Mouse (Mus musculus) lung, postnatal 0 days (tissue): Measurements from ENCODE around the gene Sec24b.

Experiments
- CTCF ChIP-seq: IDR thresholded peaks from 2 replicates; pipeline ENCODE4 v1.5.1; 2016; ENCODE audit warnings: antibody characterized with exemption, mild to moderate bottlenecking
- EP300 ChIP-seq: IDR thresholded peaks from 2 replicates; pipeline ENCODE4 v1.6.1; 2016; ENCODE audit warnings: antibody characterized with exemption, mild to moderate bottlenecking, control low read depth

DNA sequence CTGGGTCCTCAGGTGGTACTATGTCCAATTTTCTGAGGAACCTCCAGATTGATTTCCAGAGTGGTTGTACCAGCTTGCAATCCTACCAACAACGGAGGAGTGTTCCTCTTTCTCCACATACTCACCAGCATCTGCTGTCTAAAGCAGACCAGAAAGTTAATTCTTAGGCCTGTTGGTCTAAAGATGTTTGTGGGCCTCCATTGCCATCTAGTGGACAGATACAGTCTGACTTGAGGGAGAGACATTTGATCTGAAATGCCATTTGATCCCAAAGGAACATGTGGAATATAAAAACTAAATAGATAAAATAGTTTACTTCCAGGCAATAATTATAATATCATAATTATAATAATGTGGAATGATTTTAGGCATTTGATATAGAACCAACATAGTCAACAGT, 18.4 kb upstream of the Sec24b start:
- TF ChIP-seq CTCF, result peak; percentile 94
- no peak for TF ChIP-seq EP300
